ENCODE assay signal across 17 mouse cellular contexts in genomic region chr15:43940424-43940823, GRCm38 (mm10).
A peak's percentile ranks its signal among the peaks of the same experiment; 100 is the strongest.
DNase-seq lines count a peak whose midpoint lies in the region; ATAC-seq lines count a peak whose summit lies in the region.
"Had no signal": no experiment of that assay in that cellular context is flagged by ENCODE, and none has a peak within 500 bp of the region (broad histone marks: within the 10 kb centered on the region; RNA-seq: fewer than 3 reads in every experiment).

No protein-coding gene starts in this region.

- no peak overlapping the region for H3K4me3 ChIP-seq in intestine, embryonic 16.5 days (ENCODE audit: low read length)
- H3K4me3 ChIP-seq: embryonic facial prominence, embryonic 13.5 days; kidney, embryonic 15.5 days; lung, embryonic 15.5 days; megakaryocyte, embryonic 14.5 days had no signal

- no peak overlapping the region for H3K27ac ChIP-seq in intestine, embryonic 16.5 days (ENCODE audit: low read length)
- H3K27ac ChIP-seq: embryonic facial prominence, embryonic 13.5 days; kidney, embryonic 15.5 days; lung, embryonic 15.5 days had no signal

- H3K36me3 ChIP-seq in intestine, embryonic 16.5 days (ENCODE audit: control insufficient read depth, insufficient read depth, low read length) = no peaks in the 10 kb centered on the region
- H3K36me3 ChIP-seq: embryonic facial prominence, embryonic 13.5 days; kidney, embryonic 15.5 days; lung, embryonic 15.5 days had no signal

- no peaks in the 10 kb centered on the region for H3K4me1 ChIP-seq in intestine, embryonic 16.5 days (ENCODE audit: control insufficient read depth, insufficient read depth, low read length)
- H3K4me1 ChIP-seq: embryonic facial prominence, embryonic 13.5 days; kidney, embryonic 15.5 days; lung, embryonic 15.5 days; megakaryocyte, embryonic 14.5 days had no signal

- no peak overlapping the region for H3K4me2 ChIP-seq in intestine, embryonic 16.5 days (ENCODE audit: low read depth, low read length)
- H3K4me2 ChIP-seq: embryonic facial prominence, embryonic 13.5 days; kidney, embryonic 15.5 days; lung, embryonic 15.5 days had no signal

- H3K9ac ChIP-seq in intestine, embryonic 16.5 days (ENCODE audit: low read depth, low read length) = no peak overlapping the region
- H3K9ac ChIP-seq: embryonic facial prominence, embryonic 13.5 days; kidney, embryonic 15.5 days; lung, embryonic 15.5 days had no signal

- 74% methylated on average over 2 of the region's 2 CpGs for WGBS in intestine, embryonic 16.5 days

- no peak; the same call in 1 of the 2 replicates for ATAC-seq in cerebellum, adult (ENCODE audit: insufficient number of reproducible peaks, low FRiP score, low TSS enrichment)
- ATAC-seq in intestine, embryonic 16.5 days = no peak

- H3K27me3 ChIP-seq in intestine, embryonic 16.5 days (replicated peaks; ENCODE audit: control insufficient read depth, insufficient read depth, low read length) = no peaks in the 10 kb centered on the region
- H3K27me3 ChIP-seq: embryonic facial prominence, embryonic 13.5 days; kidney, embryonic 15.5 days; lung, embryonic 15.5 days; megakaryocyte, embryonic 14.5 days had no signal

- peak; percentile 69 to 70 for DNase-seq in cerebellum, postnatal 10 days
- DNase-seq in layer of hippocampus, postnatal 14 days (ENCODE audit: low spot score in 2 of 2) = peak; percentile 21 to 26
- no peak for DNase-seq in layer of hippocampus, postnatal 10 days (ENCODE audit: low spot score in 2 of 2)
- peak; percentile 60 for DNase-seq in brain, embryonic 18.5 days (ENCODE audit: low read depth, low spot score)
- DNase-seq in mesoderm, embryonic 11.5 days (ENCODE audit: low read depth, low spot score) = peak; percentile 7
- DNase-seq in thymus, postnatal 14 days = no peak
- DNase-seq: adrenal gland, postnatal 10 days; cerebellum, adult 11-12 months; heart, adult 11 months; right cerebral cortex, postnatal 4 days; thymus, postnatal 25 days had no signal

- H3K9me3 ChIP-seq in intestine, embryonic 16.5 days (ENCODE audit: control insufficient read depth, low read length) = no peaks in the 10 kb centered on the region
- H3K9me3 ChIP-seq: embryonic facial prominence, embryonic 13.5 days; kidney, embryonic 15.5 days; lung, embryonic 15.5 days; megakaryocyte, embryonic 14.5 days had no signal

Comparison
In these comparisons a context has a peak if more than half of its experiments do, and no peak if none do; other contexts are left out.
1. DNase-seq: peak in cerebellum, postnatal 10 days (2 of 2), layer of hippocampus, postnatal 14 days (2 of 2), brain, embryonic 18.5 days (single experiment) and mesoderm, embryonic 11.5 days (single experiment); none in layer of hippocampus, postnatal 10 days (0 of 2) and thymus, postnatal 14 days (single experiment).